Mouse (Mus musculus) hindbrain, embryonic 10.5 days (tissue): ENCODE results near the gene Alkbh6. TPM values are rescaled to one million over a fixed set of nuclear protein-coding genes. Genes with fewer than 3 reads are reported as not detected.
A peak's percentile ranks its signal among the peaks of the same experiment; 100 is the strongest.

Experiments
- DNase-seq: peaks from one replicate; pipeline ENCODE4 v3.0.0-alpha.2; 2017; ENCODE audit warnings: low spot score
- H3K27ac ChIP-seq: fragments of 300-500 bp; sonication (generic); 2 replicates; pipeline ENCODE4 v1.5.1; 2016; ENCODE audit warnings: mild to moderate bottlenecking, moderate library complexity
- H3K27me3 ChIP-seq: fragments of 300-500 bp; sonication (generic); 2 replicates; pipeline ENCODE4 v1.6.1; 2016; ENCODE audit warnings: mild to moderate bottlenecking; ENCODE audit not compliant: poor library complexity, insufficient read depth, severe bottlenecking
- H3K36me3 ChIP-seq: fragments of 300-500 bp; sonication (generic); 2 replicates; pipeline ENCODE4 v1.6.1; 2016; ENCODE audit warnings: mild to moderate bottlenecking, moderate library complexity
- H3K4me1 ChIP-seq: fragments of 300-500 bp; sonication (generic); replicated peaks from 2 replicates; pipeline ENCODE4 v1.6.1; 2016; ENCODE audit warnings: mild to moderate bottlenecking
- H3K4me3 ChIP-seq: fragments of 300-500 bp; sonication (generic); 2 replicates; pipeline ENCODE4 v1.5.1; 2016; ENCODE audit warnings: mild to moderate bottlenecking, moderate library complexity
- H3K9me3 ChIP-seq: fragments of 300-500 bp; sonication (generic); 2 replicates; pipeline ENCODE4 v1.6.1; 2016; ENCODE audit warnings: mild to moderate bottlenecking, moderate library complexity
- WGBS: fragments of 180-500 bp; shearing (Covaris S2); methylation state at CpG from one replicate; pipeline ENCODE4 v1.1.7; 2016; 5-methylcytosine and 5-hydroxymethylcytosine counted together
- polyA plus RNA-seq: library from polyadenylated mRNA; unstranded; fragments of >200 nt; fragmentation: Nextera tagmentation; extraction: Ambion mirVana; gene quantifications from 2 replicates; pipeline ENCODE4 v1.2.1, GENCODE M21; 2016

Alkbh6 gene
- 93.6 and 117 TPM in 2 replicates for polyA plus RNA-seq

DNA sequence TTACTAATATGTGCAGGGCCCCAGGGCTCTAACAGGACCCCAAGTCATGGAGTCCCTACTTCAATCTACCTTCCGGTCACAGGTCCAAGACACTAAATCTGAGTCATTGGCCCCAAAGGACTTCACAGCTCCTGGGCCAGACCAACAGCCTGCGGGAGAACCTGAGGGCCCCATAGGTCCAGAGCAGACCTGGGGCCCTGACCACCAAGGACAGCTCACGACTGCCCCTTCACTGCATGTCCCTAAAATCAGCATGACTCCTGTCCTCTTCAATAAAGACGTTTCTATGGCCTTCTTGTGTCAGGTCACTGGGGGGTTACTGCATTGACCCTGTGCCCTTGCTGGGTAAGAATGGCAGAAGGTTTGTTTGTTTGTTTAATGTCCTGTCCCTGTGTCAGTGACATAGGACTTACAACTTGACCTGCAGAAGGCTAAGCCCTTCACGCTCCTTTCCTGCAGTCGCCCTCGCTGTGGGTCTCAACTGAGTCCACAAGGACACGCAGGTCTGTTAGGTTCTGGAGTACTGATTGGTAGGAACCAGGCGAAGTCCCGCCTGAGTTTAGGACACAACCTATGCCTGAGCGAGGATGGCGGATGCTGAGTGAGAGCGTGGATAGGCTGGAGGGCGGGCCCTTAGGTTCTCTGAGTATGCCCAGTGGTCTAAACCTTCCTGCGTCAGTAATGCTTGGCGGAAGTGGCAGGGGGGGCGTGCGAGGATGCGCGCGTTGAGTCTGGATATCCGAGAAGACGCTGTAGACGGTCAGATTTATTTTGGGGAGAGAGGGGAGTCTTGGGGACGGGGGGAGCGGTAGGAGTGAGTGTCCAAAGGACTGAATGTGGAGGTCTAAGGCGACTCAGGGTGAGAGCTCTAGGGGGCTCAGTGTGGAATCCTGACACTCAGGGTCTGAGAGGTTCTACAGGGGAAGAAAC lies at the start of gene Alkbh6:
Gene Alkbh6 (plus strand): TSS at position 642 of the 930 bp plus-strand sequence.
- peak within 1 kb of the TSS; percentile 80 for H3K4me3 ChIP-seq
- H3K27ac ChIP-seq = peak within 1 kb of the TSS; percentile 81
- DNase-seq = peak; percentile 92
- 4% methylated on average over 27 of the region's 27 CpGs for WGBS
- peaks cover 6% of the 10 kb centered on the region; the same call in 1 of the 2 replicates for H3K9me3 ChIP-seq
- H3K36me3 ChIP-seq = peaks cover 62% of the 10 kb centered on the region
- no peaks in the 10 kb centered on the region for H3K27me3 ChIP-seq
- peaks cover 22% of the 10 kb centered on the region for H3K4me1 ChIP-seq

DNA sequence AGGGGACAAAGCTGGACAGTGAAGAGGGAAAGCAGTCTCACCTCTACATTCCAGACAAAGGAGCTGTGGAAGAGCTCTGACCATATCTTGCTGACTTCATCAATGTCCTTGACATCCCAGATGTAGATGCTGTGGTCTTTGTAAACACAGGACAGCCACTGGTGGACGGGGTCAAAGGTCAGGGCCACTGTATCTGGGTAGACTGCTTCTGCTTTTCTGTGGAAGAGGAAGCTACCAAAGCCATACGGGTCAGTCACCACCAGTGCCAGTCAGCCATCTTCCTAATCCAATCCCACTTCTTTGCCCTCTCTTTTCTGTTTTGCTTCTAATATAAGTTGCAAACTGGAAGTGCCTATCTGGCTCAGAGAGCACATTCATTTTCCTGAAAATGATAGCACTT lies 43.5 kb upstream of the Alkbh6 start:
- H3K27ac ChIP-seq = no peak overlapping the region
- no peak for DNase-seq
- no peaks in the 10 kb centered on the region for H3K4me1 ChIP-seq
- H3K9me3 ChIP-seq = no peaks in the 10 kb centered on the region
- H3K27me3 ChIP-seq = no peaks in the 10 kb centered on the region
- H3K4me3 ChIP-seq = no peak overlapping the region
- H3K36me3 ChIP-seq = peaks cover 85% of the 10 kb centered on the region
- WGBS = 79% methylated on average over 2 of the region's 2 CpGs

DNA sequence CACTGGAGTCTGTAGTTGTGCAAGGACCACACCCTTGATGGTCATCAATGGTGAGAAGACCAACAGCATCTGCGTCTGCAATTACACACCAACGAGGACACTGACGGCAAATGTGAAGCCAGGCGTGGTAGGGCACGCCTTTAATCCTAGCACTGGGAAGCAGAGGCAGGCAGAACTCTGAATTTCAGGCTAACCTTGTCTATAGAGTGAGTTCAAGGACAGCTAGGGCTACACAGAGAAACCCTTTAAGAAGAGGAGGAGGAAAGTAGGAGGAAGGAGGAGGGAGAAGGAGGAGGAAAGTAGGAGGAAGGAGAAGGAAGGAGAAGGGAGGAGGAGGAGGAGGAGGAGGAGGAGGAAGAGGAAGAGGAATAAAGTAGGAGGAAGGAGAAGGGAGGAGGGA lies 43.0 kb upstream of the Alkbh6 start:
- no peak overlapping the region for H3K4me3 ChIP-seq
- H3K4me1 ChIP-seq = no peaks in the 10 kb centered on the region
- H3K36me3 ChIP-seq = peaks cover 87% of the 10 kb centered on the region
- H3K9me3 ChIP-seq = no peaks in the 10 kb centered on the region
- 92% methylated on average over 5 of the region's 5 CpGs for WGBS
- H3K27me3 ChIP-seq = no peaks in the 10 kb centered on the region
- no peak overlapping the region for H3K27ac ChIP-seq
- no peak for DNase-seq

DNA sequence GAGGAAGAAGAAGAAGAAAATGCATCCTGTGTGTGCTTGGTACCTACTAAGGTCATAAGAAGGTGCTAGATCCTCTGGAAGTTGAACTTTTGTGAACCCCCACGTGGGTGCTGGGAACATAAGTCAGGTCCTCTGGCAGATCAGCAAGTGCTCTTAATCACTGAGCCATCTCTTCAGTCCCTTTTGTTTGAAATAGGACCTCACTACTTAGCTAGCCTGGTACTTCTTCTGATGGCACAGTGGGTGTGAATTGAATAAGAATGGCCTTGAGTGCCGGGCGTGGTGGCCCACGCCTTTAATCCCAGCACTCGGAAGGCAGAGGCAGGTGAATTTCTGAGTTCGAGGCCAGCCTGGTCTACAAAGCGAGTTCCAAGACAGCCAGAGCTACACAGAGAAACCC lies 42.6 kb upstream of the Alkbh6 start:
- Histone ChIP-seq H3K36me3 (peaks cover 88% of the 10 kb centered on the region), H3K4me3 (no peak overlapping the region), H3K4me1 (no peaks in the 10 kb centered on the region), H3K27me3 (no peaks in the 10 kb centered on the region), H3K27ac (no peak overlapping the region), H3K9me3 (no peaks in the 10 kb centered on the region)
- no peak for DNase-seq
- WGBS = 91% methylated on average over 7 of the region's 7 CpGs

DNA sequence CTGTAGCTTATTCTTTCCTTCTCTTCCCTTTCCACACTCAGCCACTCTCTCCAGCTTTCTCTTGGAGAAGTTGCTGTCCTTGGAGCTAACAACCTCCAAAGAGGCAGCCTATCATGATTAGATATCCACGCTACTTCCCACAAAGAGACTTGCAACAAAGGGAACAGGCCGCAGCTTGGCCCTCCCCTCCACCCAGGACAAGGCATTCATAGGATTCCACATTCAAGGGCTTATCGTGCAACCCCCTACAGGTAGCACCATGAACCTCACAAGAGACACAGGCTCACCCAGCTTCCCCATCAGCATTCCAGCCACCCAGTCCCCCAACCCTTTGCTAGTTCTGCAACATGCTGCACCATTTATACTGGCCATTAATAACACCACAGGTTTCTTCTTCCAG lies 41.7 kb upstream of the Alkbh6 start:
- peaks cover 88% of the 10 kb centered on the region for H3K36me3 ChIP-seq
- 83% methylated on average over 3 of the region's 3 CpGs for WGBS
- no peaks in the 10 kb centered on the region for H3K9me3 ChIP-seq
- H3K4me1 ChIP-seq = no peaks in the 10 kb centered on the region
- no peak overlapping the region for H3K27ac ChIP-seq
- no peaks in the 10 kb centered on the region for H3K27me3 ChIP-seq
- DNase-seq = no peak
- no peak overlapping the region for H3K4me3 ChIP-seq

DNA sequence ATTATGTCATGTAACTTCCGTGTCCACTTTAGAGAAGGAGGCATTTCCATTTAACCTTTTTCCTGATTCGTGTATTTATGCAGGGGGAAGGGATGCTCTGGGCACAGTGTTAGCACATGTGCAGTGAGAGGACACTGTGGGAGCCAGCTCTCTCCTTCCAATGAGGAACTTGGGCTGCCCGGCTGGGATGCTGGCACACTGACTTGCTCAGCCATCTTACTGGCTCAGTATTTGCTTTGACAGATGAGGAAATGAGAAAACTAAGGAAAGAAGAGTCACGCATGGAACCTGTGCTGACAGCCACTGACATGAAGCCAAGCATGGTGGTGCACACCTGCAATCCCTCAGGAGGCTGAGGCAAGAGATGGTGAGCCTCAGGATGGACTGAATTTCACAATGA lies 38.9 kb upstream of the Alkbh6 start:
- Histone ChIP-seq H3K27ac (no peak overlapping the region), H3K27me3 (no peaks in the 10 kb centered on the region), H3K9me3 (no peaks in the 10 kb centered on the region), H3K36me3 (peaks cover 82% of the 10 kb centered on the region), H3K4me1 (no peaks in the 10 kb centered on the region), H3K4me3 (no peak overlapping the region)
- 87% methylated on average over 4 of the region's 4 CpGs for WGBS
- no peak for DNase-seq

DNA sequence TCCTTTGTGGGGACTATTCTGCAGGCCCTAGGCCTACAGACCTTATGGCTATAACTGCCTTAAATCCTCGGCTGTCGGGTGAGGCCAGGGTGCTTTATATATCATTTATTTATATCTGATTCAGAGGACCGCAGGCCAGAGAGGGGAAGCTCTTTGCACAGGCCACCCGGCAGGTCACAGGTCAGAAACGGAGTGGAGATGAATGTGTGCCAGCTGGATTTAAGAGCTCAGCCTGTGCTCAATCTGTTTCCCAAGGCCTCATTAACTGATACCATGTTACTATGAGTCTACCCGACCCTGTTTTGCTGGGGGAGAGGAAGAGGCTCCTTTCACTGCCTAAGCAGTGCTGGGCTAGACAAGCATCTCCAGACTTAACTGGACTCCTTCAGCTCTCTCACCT lies 34.1 kb upstream of the Alkbh6 start:
- no peak overlapping the region for H3K27ac ChIP-seq
- H3K27me3 ChIP-seq = no peaks in the 10 kb centered on the region
- DNase-seq = no peak
- 86% methylated on average over 6 of the region's 6 CpGs for WGBS
- H3K9me3 ChIP-seq = no peaks in the 10 kb centered on the region
- H3K4me3 ChIP-seq = no peak overlapping the region
- H3K4me1 ChIP-seq = peaks cover 11% of the 10 kb centered on the region
- H3K36me3 ChIP-seq = peaks cover 45% of the 10 kb centered on the region

DNA sequence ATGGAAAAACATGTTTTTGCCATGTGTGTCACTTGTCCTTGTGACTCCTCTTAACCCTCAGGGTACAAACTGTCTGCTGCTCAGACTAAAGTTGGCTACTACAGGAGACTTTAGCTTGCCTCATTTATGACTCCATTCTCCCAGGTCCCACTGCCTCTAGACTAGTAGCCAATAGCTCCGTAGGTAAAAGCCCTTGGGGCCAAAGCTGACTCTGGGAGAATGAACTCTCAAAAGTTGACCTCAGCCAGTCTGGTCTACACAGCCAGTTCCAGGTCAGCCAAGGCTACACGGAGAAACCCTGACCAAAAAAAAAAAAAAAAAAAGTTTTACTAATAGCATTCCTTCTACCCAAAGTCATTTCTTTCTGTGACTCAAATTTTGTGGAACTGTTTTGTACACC lies 29.6 kb upstream of the Alkbh6 start:
- Histone ChIP-seq H3K27me3 (no peaks in the 10 kb centered on the region), H3K27ac (no peak overlapping the region), H3K9me3 (no peaks in the 10 kb centered on the region), H3K36me3 (0 out of 2 replicates have a peak, but pooled peaks cover 4% of the 10 kb centered on the region), H3K4me3 (peak overlapping the region; percentile 87), H3K4me1 (peaks cover 26% of the 10 kb centered on the region)
- 54% methylated on average over 2 of the region's 2 CpGs for WGBS
- no peak for DNase-seq

DNA sequence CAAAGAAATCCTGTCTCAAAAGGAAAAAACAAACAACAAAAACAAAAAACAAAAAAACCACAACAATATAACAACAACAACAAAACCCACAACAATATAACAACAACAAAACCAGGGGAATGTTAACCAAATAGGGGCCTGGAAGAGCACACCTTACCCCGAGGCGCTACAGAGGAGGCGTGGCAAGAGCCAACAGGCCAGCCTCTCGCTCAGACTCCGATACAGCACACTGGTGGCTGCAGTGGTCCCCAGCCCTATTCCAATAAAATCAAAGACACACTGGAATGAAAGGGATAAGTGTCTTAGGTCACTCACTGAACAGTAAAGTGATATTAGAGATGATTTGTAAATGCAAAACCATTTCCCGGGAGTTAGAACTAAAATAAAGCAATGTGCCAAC lies 29.0 kb upstream of the Alkbh6 start:
- Histone ChIP-seq H3K36me3 (0 out of 2 replicates have a peak, but pooled peaks cover 4% of the 10 kb centered on the region), H3K4me1 (peaks cover 26% of the 10 kb centered on the region), H3K27ac (peak overlapping the region; percentile 91), H3K27me3 (no peaks in the 10 kb centered on the region), H3K9me3 (no peaks in the 10 kb centered on the region), H3K4me3 (peak overlapping the region; percentile 87)
- no peak for DNase-seq
- under 1% methylated on average over 6 of the region's 6 CpGs for WGBS

DNA sequence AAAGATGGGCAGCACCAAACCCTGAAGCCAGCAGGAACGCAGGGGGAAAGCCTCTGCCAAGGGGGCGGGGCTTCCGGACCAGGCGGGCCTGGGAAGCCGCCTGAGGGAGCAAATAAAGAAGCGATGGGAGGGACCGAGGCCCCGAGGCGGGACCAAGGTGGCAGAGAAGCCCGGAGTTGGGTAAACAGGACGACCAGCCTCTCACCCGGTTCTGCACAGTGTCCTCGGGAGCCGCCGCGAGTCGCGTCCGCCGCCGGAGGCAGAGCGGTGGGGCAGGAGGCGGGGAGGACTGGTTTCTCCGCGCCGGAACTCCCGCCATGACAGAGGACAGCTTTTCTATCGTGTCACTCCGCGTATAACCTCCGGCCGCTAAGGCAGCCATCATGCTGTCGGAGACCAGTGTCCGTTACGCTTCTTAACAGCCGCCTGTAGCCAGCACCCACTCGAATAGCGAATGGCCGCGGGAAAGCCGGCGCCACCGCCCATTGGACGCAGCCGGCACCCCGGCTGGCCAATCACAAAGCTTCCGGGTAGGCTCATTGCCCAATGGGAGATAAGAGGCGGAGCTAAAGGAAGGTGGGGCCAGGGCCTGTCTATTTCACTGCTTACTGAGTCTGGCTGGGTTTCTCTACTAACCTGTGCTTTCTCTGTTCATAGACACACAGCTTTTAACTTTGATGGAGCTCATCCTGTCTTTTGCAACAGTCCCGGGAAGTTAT lies 28.4 kb upstream of the Alkbh6 start, which contains the start of the genes Thap8 and Wdr62:
Gene Thap8 (plus strand): TSS at position 144 of the 719 bp plus-strand sequence.
Gene Wdr62 (minus strand): TSS at position 469 of the 719 bp plus-strand sequence.
- WGBS = under 1% methylated on average over 49 of the region's 49 CpGs
- peak within 1 kb of the TSS; percentile 91 for H3K27ac ChIP-seq
- H3K4me1 ChIP-seq = peaks cover 26% of the 10 kb centered on the region
- peak; percentile 94 for DNase-seq
- H3K27me3 ChIP-seq = no peaks in the 10 kb centered on the region
- H3K4me3 ChIP-seq = peak within 1 kb of the TSS; percentile 87
- H3K36me3 ChIP-seq = no peaks in the 10 kb centered on the region
- no peaks in the 10 kb centered on the region for H3K9me3 ChIP-seq

DNA sequence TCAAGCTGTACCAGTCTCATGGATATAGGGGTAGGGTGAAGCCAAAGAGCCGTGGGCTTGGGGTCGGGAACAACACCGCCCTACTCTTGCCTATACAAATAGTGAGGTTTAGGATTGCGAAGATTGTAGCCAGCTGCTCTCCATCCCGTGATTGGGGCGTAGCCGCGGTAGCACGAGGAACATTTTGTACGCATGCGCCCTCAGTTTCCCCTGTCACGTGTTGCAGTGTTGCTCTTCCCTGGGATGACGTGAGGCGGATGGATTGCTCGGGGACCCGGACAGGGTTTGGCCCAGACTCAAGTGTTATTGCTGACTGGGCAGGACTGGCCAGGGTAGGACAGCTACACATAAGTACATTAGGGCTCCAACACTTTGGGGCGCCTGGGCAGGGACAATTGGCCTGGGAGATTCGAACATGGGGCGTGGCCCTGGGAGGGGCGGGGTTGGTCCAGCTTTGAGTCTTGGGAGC lies 27.8 kb upstream of the Alkbh6 start:
- DNase-seq = peak; percentile 83
- Histone ChIP-seq H3K27ac (peak overlapping the region; percentile 91), H3K36me3 (no peaks in the 10 kb centered on the region), H3K4me3 (peak overlapping the region; percentile 87), H3K9me3 (no peaks in the 10 kb centered on the region), H3K27me3 (no peaks in the 10 kb centered on the region), H3K4me1 (peaks cover 26% of the 10 kb centered on the region)
- WGBS = under 1% methylated on average over 20 of the region's 20 CpGs

DNA sequence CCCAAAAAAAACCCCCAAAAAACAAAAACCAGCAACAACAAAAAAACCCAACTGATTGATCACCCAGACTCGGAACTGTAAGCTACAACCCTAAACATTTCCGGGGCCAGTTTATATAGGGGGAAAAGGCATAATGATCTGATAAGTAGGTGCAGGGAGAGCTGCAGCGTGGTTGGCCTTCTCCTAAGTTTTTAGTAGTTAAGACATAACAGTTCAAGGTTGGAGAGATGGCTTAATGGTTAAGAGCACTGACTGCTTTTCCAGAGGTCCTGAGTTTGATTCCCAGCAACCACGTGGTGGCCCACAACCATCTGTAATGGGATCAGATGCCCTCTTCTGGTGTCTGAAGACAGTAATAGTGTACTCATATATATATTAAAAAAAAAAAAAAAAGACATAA lies 27.0 kb upstream of the Alkbh6 start:
- Histone ChIP-seq H3K27me3 (no peaks in the 10 kb centered on the region), H3K9me3 (no peaks in the 10 kb centered on the region), H3K36me3 (no peaks in the 10 kb centered on the region), H3K27ac (no peak overlapping the region), H3K4me1 (peaks cover 26% of the 10 kb centered on the region), H3K4me3 (peak overlapping the region; percentile 87; the same call in 1 of the 2 replicates)
- DNase-seq = no peak
- whole genome bisulfite sequencing = 81% methylated on average over 4 of the region's 4 CpGs

DNA sequence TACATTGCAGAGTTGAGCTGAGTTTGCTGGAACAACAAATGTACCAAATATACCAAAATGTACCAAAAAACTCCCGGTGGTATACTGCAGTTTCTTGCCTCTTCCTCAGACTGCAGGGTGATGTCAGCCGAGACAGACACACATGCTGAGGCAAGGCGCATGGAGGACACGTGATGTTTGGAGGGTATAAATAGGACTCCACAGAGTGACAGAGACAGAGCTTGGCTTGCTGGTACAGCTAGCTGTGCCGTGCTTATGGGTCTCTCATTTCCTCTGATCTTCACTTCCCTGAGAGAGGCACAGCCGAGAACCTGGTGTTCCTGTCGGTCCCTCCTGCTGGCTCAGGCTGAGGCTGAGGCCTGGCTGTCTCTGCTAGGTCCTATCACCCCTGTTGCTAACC lies 25.8 kb upstream of the Alkbh6 start:
- WGBS = 84% methylated on average over 7 of the region's 7 CpGs
- Histone ChIP-seq H3K4me3 (no peak overlapping the region), H3K4me1 (peaks cover 31% of the 10 kb centered on the region), H3K27me3 (no peaks in the 10 kb centered on the region), H3K9me3 (no peaks in the 10 kb centered on the region), H3K36me3 (no peaks in the 10 kb centered on the region), H3K27ac (no peak overlapping the region)
- DNase-seq = no peak
